Mouse (Mus musculus): ENCODE measurements around the gene Arid1b. TPM values are rescaled to one million over a fixed set of nuclear protein-coding genes. Genes with fewer than 3 reads are reported as not detected.

Gene Arid1b
- total RNA-seq, 2 experiments from 2014 or later, result 43.4 to 59.1 TPM

GRCm38 (mm10) chr17:5179925-5180525, 185.9 kb downstream of the Arid1b start:
- DNase-seq (ENCODE audit: low spot score in 2 of 2), result no peak

GRCm38 (mm10) chr17:5180925-5181324, 186.8 kb downstream of the Arid1b start:
- no peak for DNase-seq (ENCODE audit: low spot score in 2 of 2)

GRCm38 (mm10) chr17:5182493-5182892, 188.4 kb downstream of the Arid1b start:
- DNase-seq (ENCODE audit: low spot score in 2 of 2), result no peak

GRCm38 (mm10) chr17:5185501-5185900, 191.4 kb downstream of the Arid1b start:
- DNase-seq (ENCODE audit: low spot score in 2 of 2), result no peak

- no peak for DNase-seq (ENCODE audit: low spot score in 2 of 2)
Measured at GRCm38 (mm10) chr17:5187546-5187945, 193.4 kb downstream of the Arid1b start.

- peak in 1 of 2 experiments; percentile 19 for DNase-seq (ENCODE audit: low spot score in 2 of 2)
Measured at GRCm38 (mm10) chr17:5188400-5188799, 194.3 kb downstream of the Arid1b start.

- peak; percentile 92 to 95 for DNase-seq (ENCODE audit: low spot score in 2 of 2)
Measured at GRCm38 (mm10) chr17:5189551-5190351, 195.6 kb downstream of the Arid1b start.

- DNase-seq (ENCODE audit: low spot score in 2 of 2), result no peak
Measured at GRCm38 (mm10) chr17:5190367-5190766, 196.2 kb downstream of the Arid1b start.

- DNase-seq (ENCODE audit: low spot score in 2 of 2), result peak in 1 of 2 experiments; percentile 23
Measured at GRCm38 (mm10) chr17:5194157-5194916, 200.2 kb downstream of the Arid1b start.

GRCm38 (mm10) chr17:5195397-5195796, 201.3 kb downstream of the Arid1b start:
- DNase-seq (ENCODE audit: low spot score in 2 of 2), result peak in 1 of 2 experiments; percentile 15

GRCm38 (mm10) chr17:5196005-5196404, 201.9 kb downstream of the Arid1b start:
- no peak for DNase-seq (ENCODE audit: low spot score in 2 of 2)

GRCm38 (mm10) chr17:5196508-5196907, 202.4 kb downstream of the Arid1b start:
- DNase-seq (ENCODE audit: low spot score in 2 of 2), result no peak

- DNase-seq (ENCODE audit: low spot score in 2 of 2), result no peak
Measured at GRCm38 (mm10) chr17:5197083-5197482, 203.0 kb downstream of the Arid1b start.

- DNase-seq (ENCODE audit: low spot score in 2 of 2), result no peak
Measured at GRCm38 (mm10) chr17:5197765-5198164, 203.6 kb downstream of the Arid1b start.

GRCm38 (mm10) chr17:5198252-5198651, 204.1 kb downstream of the Arid1b start:
- DNase-seq (ENCODE audit: low spot score in 2 of 2), result no peak

- DNase-seq (ENCODE audit: low spot score in 2 of 2), result no peak
Measured at GRCm38 (mm10) chr17:5198811-5199210, 204.7 kb downstream of the Arid1b start.

GRCm38 (mm10) chr17:5200638-5201037, 206.5 kb downstream of the Arid1b start:
- no peak for DNase-seq (ENCODE audit: low spot score in 2 of 2)

- DNase-seq (ENCODE audit: low spot score in 2 of 2), result peak in 1 of 2 experiments; percentile 34
Measured at GRCm38 (mm10) chr17:5201859-5202598, 207.9 kb downstream of the Arid1b start.

GRCm38 (mm10) chr17:5202756-5203155, 208.6 kb downstream of the Arid1b start:
- no peak for DNase-seq (ENCODE audit: low spot score in 2 of 2)

- DNase-seq (ENCODE audit: low spot score in 2 of 2), result no peak
Measured at GRCm38 (mm10) chr17:5203346-5204102, 209.4 kb downstream of the Arid1b start.
